Mouse (Mus musculus) B cell, adult 2 months (primary cell): Measurements from ENCODE around the gene Flnc.
A peak's percentile ranks its signal among the peaks of the same experiment; 100 is the strongest.

Experiments used
- DNase-seq, 2 experiments: peaks; one replicate each; pipeline ENCODE4 v3.0.0; 2022

Flnc gene

GRCm38 (mm10) chr6:29432156-29432555, 900 bp upstream of the Flnc start:
- no peak for DNase-seq

GRCm38 (mm10) chr6:29432676-29433037, 399 bp upstream of the Flnc start:
- DNase-seq = no peak

GRCm38 (mm10) chr6:29433804-29434795, 1.0 kb downstream of the Flnc start:
- DNase-seq = no peak

GRCm38 (mm10) chr6:29434911-29435691, 2.0 kb downstream of the Flnc start:
- DNase-seq = no peak

GRCm38 (mm10) chr6:29435940-29436451, 2.9 kb downstream of the Flnc start:
- no peak for DNase-seq

- no peak for DNase-seq
Observed at GRCm38 (mm10) chr6:29436461-29436934, 3.4 kb downstream of the Flnc start.

GRCm38 (mm10) chr6:29439251-29439650, 6.2 kb downstream of the Flnc start:
- DNase-seq = no peak

- DNase-seq = no peak
Observed at GRCm38 (mm10) chr6:29439789-29440188, 6.7 kb downstream of the Flnc start.

GRCm38 (mm10) chr6:29444773-29445172, 11.7 kb downstream of the Flnc start:
- peak; percentile 68 to 73 for DNase-seq

- DNase-seq = no peak
Observed at GRCm38 (mm10) chr6:29445354-29445753, 12.3 kb downstream of the Flnc start.

- no peak for DNase-seq
Observed at GRCm38 (mm10) chr6:29449858-29450257, 16.8 kb downstream of the Flnc start.

GRCm38 (mm10) chr6:29450667-29451066, 17.6 kb downstream of the Flnc start:
- DNase-seq = no peak

GRCm38 (mm10) chr6:29461502-29461901, 28.4 kb downstream of the Flnc start:
- no peak for DNase-seq

GRCm38 (mm10) chr6:29463388-29463787, 30.3 kb downstream of the Flnc start:
- DNase-seq = no peak

- DNase-seq = peak; percentile 94 to 95
Observed at GRCm38 (mm10) chr6:29467583-29468354, 34.7 kb downstream of the Flnc start, which contains the start of gene Atp6v1f. Gene Atp6v1f (plus strand): TSS chr6:29467718.

GRCm38 (mm10) chr6:29468851-29469250, 35.8 kb downstream of the Flnc start:
- DNase-seq = no peak

GRCm38 (mm10) chr6:29471137-29471536, 38.1 kb downstream of the Flnc start, which contains the start of gene Atp6v1fnb:
Gene Atp6v1fnb (plus strand): TSS chr6:29471437.
- no peak for DNase-seq

GRCm38 (mm10) chr6:29473941-29474691, 41.1 kb downstream of the Flnc start:
- peak; percentile 74 to 76 for DNase-seq

- no peak for DNase-seq
Observed at GRCm38 (mm10) chr6:29474736-29475135, 41.7 kb downstream of the Flnc start.

- DNase-seq = no peak
Observed at GRCm38 (mm10) chr6:29482691-29483090, 49.6 kb downstream of the Flnc start.

GRCm38 (mm10) chr6:29484716-29485559, 51.9 kb downstream of the Flnc start:
- peak; percentile 82 to 84 for DNase-seq
